Mouse (Mus musculus): ENCODE measurements around the gene 0610037L13Rik.

Gene 0610037L13Rik

DNA sequence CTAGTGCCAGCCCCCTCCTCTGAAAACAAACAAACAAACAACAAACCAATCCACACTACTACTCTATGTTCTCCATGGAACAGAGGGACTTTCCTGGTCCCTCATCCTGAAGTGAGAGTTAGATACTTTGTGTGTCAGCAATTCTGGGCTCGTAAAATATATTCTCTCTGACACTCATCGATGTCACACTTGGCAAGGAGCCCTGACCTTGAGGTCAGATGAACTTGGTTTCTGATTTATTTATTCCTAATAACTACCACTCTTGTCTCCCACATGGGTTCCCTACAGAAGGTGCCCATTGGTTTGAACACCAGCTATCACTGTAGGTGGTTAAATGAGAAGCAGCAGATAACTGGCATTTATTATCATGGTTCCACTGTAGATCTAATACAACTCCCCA lies 30.7 kb downstream of the 0610037L13Rik start:
- no peak for DNase-seq (ENCODE audit: low spot score in 2 of 2)

DNA sequence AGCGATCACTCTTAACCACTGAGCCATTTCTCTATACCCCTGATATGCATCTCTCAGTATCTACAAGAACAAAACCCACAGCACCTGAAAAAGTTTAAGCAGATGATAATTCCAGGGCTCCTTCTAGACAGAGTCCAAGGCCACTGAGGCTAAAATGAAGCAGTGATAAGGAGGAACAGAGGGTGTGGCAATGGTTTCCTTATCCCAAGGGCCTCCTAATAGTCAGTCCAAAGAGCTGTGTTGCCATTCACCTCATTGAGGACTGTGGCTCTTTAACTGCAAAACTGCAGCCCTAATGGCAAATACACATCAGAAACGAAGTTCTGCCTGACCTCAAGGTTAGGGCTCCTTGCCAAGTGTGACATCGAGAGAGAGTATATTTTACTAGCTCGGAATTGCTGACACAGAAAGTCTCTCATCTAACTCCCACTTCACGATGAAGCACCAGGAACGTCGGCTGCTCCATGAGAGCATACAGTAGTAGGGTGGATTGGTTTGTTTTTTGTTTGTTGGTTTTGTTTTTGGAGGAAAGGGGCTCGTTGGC lies 31.6 kb downstream of the 0610037L13Rik start:
- DNase-seq (ENCODE audit: low spot score in 2 of 2): peak in 1 of 2 experiments; percentile 50

DNA sequence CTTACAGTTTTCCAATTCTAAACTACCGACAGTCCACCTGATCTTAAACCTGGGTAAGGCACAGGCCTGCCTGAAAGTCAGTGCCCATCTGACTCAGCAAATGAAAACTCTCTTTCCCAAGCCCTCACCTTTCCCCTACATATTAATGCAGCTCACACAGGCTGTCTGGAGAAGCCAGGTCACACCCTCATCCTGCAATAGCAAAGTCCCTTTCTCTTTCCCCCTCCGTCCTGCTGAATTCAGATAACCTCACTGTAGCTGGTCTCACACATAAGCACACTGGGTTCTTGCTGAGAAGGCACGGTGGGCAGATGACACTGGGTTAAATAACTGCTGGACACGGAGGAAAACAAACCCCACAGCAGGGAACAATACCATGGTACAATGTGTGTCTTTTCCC lies 32.3 kb downstream of the 0610037L13Rik start:
- peak; percentile 52 to 53 for DNase-seq (ENCODE audit: low spot score in 2 of 2)

DNA sequence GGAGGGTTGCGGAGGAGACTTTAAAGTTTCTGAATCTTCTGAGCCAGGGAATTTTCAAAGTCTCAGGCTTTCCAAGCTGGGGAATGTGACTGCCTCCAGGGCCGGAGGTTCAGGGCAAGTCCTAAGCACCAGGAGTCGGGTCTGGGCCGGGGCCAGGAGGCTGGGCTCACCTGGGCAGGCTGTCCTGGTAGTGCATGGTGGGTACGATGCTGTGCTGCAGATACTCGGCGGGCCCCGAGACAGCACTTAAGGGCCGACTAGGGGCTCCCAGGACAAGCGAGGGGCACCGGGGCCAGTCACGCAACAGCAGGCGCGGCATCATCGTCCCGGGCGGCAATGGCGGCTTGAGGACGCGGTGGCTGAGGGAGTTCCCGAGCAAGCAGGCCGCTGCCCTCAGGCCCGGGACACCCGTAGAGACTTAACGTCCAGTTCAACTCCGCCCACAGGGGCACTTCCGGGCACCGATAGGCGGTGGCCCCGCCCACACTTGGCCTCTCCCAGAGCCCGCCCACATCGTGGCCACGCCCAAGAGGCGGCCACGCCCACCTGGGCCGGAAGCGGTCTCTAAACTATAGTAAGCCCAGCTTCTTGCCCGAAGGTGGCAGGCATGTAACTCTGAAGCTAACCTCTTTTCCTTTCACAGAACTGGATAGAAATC lies 33.7 kb downstream of the 0610037L13Rik start, which contains the start of gene Cpt2:
Cpt2 (minus strand) TSS at position 466 of the 658 bp plus-strand sequence.
- DNase-seq (ENCODE audit: low spot score in 2 of 2): peak; percentile 93 to 97

DNA sequence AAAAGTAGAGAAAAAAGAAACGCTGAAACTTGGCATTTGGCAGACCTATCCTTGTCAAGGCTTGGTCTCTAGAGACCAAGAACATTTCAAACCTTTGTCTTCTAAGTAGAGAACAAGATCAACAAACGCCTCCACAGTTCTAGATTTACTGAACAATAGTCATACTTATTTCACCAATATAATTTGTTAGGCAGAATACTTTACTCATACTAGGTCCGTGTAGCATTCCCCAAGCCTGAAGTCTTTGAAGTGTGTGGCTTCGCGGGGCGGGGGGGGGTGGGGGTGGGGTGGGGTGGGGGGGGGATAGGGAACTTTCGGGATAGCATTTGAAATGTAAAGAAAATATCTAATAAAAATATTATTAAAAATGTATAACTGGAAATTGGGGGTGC lies 34.2 kb downstream of the 0610037L13Rik start:
- DNase-seq (ENCODE audit: low spot score in 2 of 2): no peak

DNA sequence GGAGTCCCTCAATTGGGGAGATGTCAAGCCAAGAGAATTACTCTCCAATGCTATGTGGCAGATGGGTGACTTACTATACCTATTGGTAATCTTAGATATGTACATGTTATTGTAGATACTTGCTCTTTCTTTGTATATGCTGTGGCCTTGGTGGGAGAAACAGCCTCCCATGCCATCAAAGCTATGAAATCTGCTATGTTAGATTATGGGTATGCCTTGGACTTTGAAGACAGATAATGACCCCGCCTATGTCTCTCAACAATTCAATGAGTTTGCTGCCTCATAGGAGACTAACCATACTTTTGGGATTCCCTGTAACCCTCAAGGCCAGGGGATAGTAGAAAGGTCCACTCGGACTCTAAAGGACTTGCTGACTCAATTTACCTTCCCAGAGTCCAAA lies 38.7 kb downstream of the 0610037L13Rik start:
- no peak for DNase-seq (ENCODE audit: low spot score in 2 of 2)

DNA sequence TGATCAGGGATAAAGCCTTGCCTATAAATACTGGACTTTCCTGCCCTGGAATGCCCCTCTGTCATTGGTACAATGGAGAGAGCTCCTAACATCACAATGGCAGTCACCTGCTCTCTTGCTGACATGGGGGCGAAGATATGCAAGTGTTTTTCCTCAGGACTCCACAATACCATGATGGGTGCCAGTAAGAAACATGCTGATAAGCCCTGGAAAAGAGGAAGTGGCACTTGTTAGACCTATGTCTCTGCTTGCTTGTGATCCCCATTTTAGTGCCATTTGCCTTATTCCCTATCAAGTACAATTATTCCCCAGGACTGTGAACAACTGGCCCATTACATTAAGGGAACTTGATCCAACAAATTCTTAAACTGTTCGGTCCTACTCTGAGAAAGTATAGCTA lies 39.1 kb downstream of the 0610037L13Rik start:
- no peak for DNase-seq (ENCODE audit: low spot score in 2 of 2)

DNA sequence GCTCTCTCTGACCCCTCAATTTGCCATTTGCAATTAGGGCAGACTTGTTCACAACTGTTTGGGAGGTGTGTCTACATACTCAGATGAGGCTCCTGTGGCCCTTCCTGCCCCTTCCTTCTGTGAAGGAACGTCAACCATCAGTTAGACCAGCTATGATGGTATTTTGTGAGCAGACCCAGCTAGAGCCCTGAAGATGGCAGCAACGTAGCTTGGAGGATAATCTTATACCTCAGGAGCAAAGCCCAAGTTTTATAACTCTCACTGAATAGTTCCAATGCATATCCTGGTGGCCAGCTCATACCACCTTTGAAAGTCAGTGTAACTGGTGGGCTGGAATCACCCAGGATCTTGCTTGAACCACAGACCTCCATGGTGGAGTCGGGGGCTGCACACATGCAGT lies 41.8 kb downstream of the 0610037L13Rik start:
- DNase-seq (ENCODE audit: low spot score in 2 of 2): no peak

DNA sequence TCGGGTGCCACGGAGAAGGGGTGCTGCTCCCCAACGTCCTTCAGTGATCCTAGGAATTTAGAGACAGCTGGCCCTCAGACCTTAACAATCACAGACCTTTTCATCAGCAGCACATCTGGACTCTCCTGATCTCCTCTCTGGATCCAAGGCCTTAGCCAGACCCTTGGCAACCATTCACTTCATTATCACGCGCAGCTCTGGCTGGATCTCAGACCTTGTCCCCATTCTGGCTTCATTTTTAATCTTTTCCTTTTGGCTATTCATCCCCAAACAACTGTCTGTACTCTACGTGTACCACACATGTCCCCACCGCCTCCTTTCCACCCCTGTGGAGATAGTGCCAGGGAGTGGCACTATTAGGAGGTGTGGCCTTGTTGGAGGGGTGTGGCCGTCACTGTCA lies 43.6 kb downstream of the 0610037L13Rik start:
- DNase-seq (ENCODE audit: low spot score in 2 of 2): no peak

DNA sequence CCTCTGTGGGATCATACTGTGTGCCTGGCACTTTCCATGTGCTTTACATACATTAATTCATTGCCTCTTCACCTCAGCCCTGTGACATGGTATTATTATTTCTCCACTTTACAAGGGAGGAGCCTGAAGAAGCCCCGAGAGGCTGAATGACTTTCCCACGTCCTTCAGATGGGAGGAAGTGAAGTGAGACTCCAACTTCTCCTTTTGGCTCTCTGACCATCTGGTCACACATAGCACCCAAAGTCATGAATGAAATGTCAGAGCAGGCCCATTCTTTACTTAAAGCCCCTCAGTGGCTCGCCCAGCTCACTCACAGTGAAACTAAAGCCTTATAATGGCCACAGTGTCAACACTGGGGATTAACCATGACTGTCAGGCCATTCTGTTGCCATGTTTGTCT lies 45.6 kb downstream of the 0610037L13Rik start:
- no peak for DNase-seq (ENCODE audit: low spot score in 2 of 2)

DNA sequence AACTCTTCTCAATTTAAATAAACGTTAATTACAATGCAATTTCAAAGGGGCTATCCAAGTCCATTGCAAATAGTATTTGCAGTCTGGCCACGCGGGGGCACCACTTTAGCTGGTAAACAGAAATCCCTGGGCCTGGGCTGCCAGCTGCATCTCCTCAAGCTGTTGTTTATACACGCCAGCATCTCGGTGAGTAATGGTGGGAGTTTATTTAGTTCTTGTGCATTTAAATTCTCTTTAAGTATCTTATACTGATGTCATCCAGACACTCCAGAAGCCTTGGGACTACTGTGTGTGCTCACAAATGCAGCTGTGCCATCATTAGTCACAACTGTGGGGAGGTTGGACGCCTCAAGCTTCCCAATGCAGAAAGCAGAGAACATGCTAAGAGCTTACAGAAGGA lies 47.7 kb downstream of the 0610037L13Rik start:
- peak; percentile 53 to 74 for DNase-seq (ENCODE audit: low spot score in 2 of 2)

DNA sequence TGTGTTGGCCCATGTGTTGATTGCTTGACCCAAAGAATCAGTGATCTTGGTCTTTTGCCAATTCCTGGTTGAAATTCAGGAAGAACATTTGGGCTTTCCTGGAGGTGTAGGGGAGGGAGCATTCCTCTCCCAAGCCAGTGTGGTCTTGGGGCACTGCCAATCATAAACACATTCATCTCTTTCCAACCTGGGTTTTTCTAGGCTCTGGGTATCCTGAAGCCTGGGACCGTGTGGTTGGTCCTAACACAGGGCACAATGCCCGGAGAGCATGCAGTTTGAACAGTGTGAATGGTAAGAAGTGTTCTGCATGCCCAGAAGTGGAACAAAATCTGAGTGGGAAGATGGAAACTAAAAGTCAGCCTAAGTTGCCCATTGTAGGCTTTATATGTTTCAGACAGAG lies 48.5 kb downstream of the 0610037L13Rik start:
- DNase-seq (ENCODE audit: low spot score in 2 of 2): no peak

DNA sequence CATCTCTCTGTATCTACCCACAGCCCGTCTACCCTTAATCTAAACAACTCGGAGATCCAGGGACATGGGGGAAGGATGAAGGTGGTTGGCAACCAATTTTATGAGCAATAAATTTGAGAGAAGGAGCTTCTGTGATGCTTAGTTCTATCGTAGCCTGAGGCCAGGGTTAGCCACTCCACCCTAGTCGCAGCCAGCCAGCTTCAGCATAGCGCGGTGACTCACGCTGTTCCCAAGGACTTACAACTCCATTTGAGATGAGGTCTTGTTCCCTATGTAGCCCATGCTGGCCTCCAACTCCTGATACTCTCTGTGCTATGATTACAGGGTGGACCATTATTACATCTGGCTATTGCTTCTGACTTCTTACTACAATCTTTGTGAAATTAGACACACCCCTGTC lies 53.1 kb downstream of the 0610037L13Rik start:
- peak in 1 of 2 experiments; percentile 62 for DNase-seq (ENCODE audit: low spot score in 2 of 2)

DNA sequence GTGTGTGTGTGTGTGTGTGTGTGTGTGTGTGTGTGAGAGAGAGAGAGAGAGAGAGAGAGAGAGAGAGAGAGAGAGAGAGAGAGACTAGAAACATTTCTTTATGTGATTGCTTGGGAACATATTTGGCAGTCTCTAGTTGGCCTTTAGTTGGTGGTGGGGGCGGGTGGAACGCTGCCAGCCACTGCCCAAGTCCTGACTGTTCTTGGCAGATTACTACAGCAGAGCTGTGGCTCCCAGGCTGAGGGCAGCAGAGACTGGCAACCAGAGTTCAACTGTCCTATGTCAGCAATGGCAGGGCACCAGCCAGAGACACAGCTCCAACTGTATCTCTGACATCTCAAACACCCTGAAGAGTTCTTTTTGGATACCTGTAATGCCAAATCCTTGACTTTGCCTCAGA lies 54.5 kb downstream of the 0610037L13Rik start:
- DNase-seq (ENCODE audit: low spot score in 2 of 2): no peak
